Comparison of ENCODE assay signal across 7 mouse cellular contexts in genomic region chrX:52775973-52776372, GRCm38 (mm10). TPM values are rescaled to one million over a fixed set of nuclear protein-coding genes. Genes with fewer than 3 reads are reported as not detected.
A peak's percentile ranks its signal among the peaks of the same experiment; 100 is the strongest.
DNase-seq lines count a peak whose midpoint lies in the region; ATAC-seq and TF ChIP-seq lines count a peak whose summit lies in the region.

No protein-coding gene starts in this region.

- no peaks in the 10 kb centered on the region for H3K4me1 ChIP-seq in ES-Bruce4 (ENCODE audit: control insufficient read depth, insufficient read depth, low read length)
- no peaks in the 10 kb centered on the region for H3K4me1 ChIP-seq in kidney, postnatal 0 days (replicated peaks; ENCODE audit: insufficient read depth, low read length)

- no peak overlapping the region for H3K9ac ChIP-seq in ES-Bruce4 (ENCODE audit: low read depth, poor library complexity, severe bottlenecking)
- H3K9ac ChIP-seq in kidney, postnatal 0 days (ENCODE audit: low read depth, low read length), result no peak overlapping the region

- no peaks in the 10 kb centered on the region for H3K9me3 ChIP-seq in ES-Bruce4 (replicated peaks; ENCODE audit: control insufficient read depth, insufficient read depth, low read length, poor library complexity, severe bottlenecking)
- no peaks in the 10 kb centered on the region for H3K9me3 ChIP-seq in kidney, postnatal 0 days (replicated peaks; ENCODE audit: low read length)

- no peak for TF ChIP-seq POLR2A in ES-Bruce4 (IDR thresholded peaks at IDR 0.05; ENCODE audit: insufficient read depth, low read length)

- H3K27ac ChIP-seq in layer of hippocampus, adult 2 months, result no peak overlapping the region
- no peak overlapping the region for H3K27ac ChIP-seq in ES-Bruce4 (ENCODE audit: insufficient read depth, low read length)
- no peak overlapping the region for H3K27ac ChIP-seq in kidney, postnatal 0 days

- WGBS in kidney, postnatal 0 days, result 47% methylated on average over 3 of the region's 3 CpGs

- H3K4me3 ChIP-seq in layer of hippocampus, adult 2 months, result no peak overlapping the region
- no peak overlapping the region for H3K4me3 ChIP-seq in ES-Bruce4 (ENCODE audit: low read depth, low read length)
- no peak overlapping the region for H3K4me3 ChIP-seq in kidney, postnatal 0 days (replicated peaks; ENCODE audit: low read depth, low read length)

- DNase-seq in layer of hippocampus, adult 2 months (ENCODE audit: low spot score in 2 of 2), result peak; percentile 2 to 10
- no peak for DNase-seq in layer of hippocampus, adult 9-10 months (ENCODE audit: low spot score)
- DNase-seq in adrenal gland, postnatal 14 days, result peak; percentile 63
- peak; percentile 13 for DNase-seq in kidney, postnatal 0 days (ENCODE audit: low spot score)
- peak; percentile 20 to 52 for DNase-seq in spleen, postnatal 10 days (ENCODE audit: low spot score in 2 of 2)
- no peak for DNase-seq in MN1 (ENCODE audit: low spot score)

- no peak overlapping the region for H3K4me2 ChIP-seq in kidney, postnatal 0 days (ENCODE audit: low read length)

- ATAC-seq in kidney, postnatal 0 days (replicated peaks; ENCODE audit: low FRiP score, low read depth), result no peak

- TF ChIP-seq EP300 in ES-Bruce4 (IDR thresholded peaks at IDR 0.05; ENCODE audit: insufficient read depth, low read depth, low read length), result no peak

- no peaks in the 10 kb centered on the region for H3K36me3 ChIP-seq in ES-Bruce4 (ENCODE audit: control insufficient read depth, insufficient read depth, low read length, poor library complexity, severe bottlenecking)
- no peaks in the 10 kb centered on the region for H3K36me3 ChIP-seq in kidney, postnatal 0 days (ENCODE audit: insufficient read depth, low read length)

- no peaks in the 10 kb centered on the region for H3K27me3 ChIP-seq in ES-Bruce4 (ENCODE audit: control insufficient read depth, insufficient read depth, low read length, poor library complexity, severe bottlenecking)
- H3K27me3 ChIP-seq in kidney, postnatal 0 days (ENCODE audit: insufficient read depth, low read length), result no peaks in the 10 kb centered on the region

- peak; percentile 80 for TF ChIP-seq CTCF in layer of hippocampus, adult 2 months (conservative IDR thresholded peaks at IDR 0.05)
- peak; percentile 60 for TF ChIP-seq CTCF in ES-Bruce4 (IDR thresholded peaks at IDR 0.05; ENCODE audit: low read depth, low read length)
- TF ChIP-seq CTCF in kidney, postnatal 0 days (IDR thresholded peaks at IDR 0.05; ENCODE audit: low read depth), result peak; percentile 75

RNA-seq across cellular contexts. Expression of gene Ccdc160, which starts 15.0 kb away (rescaled TPM):
- total RNA-seq in layer of hippocampus, adult 2 months (2021), result 1 to 10 TPM; 2.8 to 2.9 TPM
- polyA plus RNA-seq in ES-Bruce4 (2011; ENCODE audit: insufficient read depth, insufficient read length, low read depth, missing spikeins), result 4.3 and 6.0 TPM in 2 replicates
- total RNA-seq in adrenal gland, postnatal 14 days (2021), result 15.5 and 18.1 TPM in 2 replicates
- polyA plus RNA-seq in kidney, postnatal 0 days (2015; fragmentation: Nextera tagmentation; extraction: Ambion mirVana), result 11.4 and 12.4 TPM in 2 replicates

Comparison
In these comparisons a context has a peak if more than half of its experiments do, and no peak if none do; other contexts are left out.
1. DNase-seq: peak in layer of hippocampus, adult 2 months (2 of 2), adrenal gland, postnatal 14 days (single experiment), kidney, postnatal 0 days (single experiment) and spleen, postnatal 10 days (2 of 2); none in layer of hippocampus, adult 9-10 months (single experiment) and MN1 (single experiment).
2. Peak in every context shown above with its lines, with median percentiles within 50 percentile points of each other: CTCF ChIP-seq.